Mouse (Mus musculus) fibroblast of lung, adult 2 months (primary cell): Measurements from ENCODE around the gene Bach2.

ENCODE experiments used
- DNase-seq: peaks from one replicate; pipeline ENCODE4 v3.0.0-alpha.2; 2011; ENCODE audit warnings: low read depth

Gene Bach2

GRCm38 (mm10) chr4:32330584-32331314, 92.1 kb downstream of the Bach2 start:
- DNase-seq, result no peak

GRCm38 (mm10) chr4:32332028-32332427, 93.4 kb downstream of the Bach2 start:
- no peak for DNase-seq

DNA sequence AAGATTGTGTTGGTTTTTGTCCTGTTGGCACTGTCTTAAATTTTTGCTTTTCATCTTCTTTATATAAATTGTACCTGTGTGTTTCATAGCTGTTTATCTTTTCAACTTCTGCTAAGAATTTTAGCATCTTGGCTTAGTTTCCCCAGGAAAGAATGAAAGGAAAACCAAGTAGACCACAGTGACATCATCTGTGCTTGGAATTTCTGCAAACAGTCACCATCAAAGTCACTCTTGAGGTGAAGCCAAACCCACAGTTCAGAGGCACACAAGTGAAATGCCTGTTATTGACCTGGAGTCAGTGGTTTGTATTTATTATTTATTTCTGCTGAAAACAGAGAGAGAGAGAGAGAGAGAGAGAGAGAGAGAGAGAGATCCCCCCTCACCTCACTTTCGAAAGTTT, 95.5 kb downstream of the Bach2 start:
- peak; percentile 28 for DNase-seq

GRCm38 (mm10) chr4:32334765-32335164, 96.2 kb downstream of the Bach2 start:
- DNase-seq, result no peak

DNA sequence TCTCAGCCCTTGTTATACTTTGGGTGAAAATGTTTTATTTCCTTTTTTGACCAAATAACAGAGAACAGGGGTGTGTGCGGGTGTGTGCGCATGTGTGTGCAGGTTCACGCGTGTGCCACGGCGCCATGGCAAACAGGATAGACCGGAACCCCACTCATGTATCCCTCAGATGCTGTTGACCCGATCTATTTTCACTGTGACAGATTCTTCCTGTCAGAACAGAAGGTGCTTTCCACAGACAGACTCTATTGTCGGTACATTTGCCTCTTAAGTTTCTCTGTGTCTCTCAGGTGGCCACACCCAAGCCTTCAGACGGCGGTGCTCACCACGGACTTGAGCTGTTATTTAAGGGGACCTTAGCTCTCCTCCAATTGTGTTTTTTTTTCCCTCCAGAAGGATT, 97.1 kb downstream of the Bach2 start:
- DNase-seq, result no peak

- DNase-seq, result no peak
Measured at GRCm38 (mm10) chr4:32336642-32337041, 98.0 kb downstream of the Bach2 start.

GRCm38 (mm10) chr4:32337638-32338037, 99.0 kb downstream of the Bach2 start:
- DNase-seq, result no peak

DNA sequence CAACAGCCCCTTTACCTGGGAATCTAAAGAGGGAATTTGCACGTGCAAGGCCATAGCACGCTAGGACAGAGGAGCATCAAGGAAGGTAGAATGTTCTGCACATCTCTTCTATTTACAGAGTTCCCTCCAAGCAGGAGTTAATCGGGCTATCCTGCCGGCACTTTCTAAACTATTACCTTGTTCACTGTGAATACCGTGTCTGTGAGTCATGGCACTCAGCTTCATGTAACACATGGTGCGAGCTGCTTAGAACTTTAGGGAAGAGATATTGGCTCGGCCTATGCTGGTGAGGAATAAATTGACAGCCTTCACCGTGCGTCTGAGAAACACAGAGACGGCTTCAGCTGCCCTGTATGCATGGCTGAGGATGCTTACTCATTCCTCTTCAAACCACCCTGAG, 99.8 kb downstream of the Bach2 start:
- DNase-seq, result no peak

DNA sequence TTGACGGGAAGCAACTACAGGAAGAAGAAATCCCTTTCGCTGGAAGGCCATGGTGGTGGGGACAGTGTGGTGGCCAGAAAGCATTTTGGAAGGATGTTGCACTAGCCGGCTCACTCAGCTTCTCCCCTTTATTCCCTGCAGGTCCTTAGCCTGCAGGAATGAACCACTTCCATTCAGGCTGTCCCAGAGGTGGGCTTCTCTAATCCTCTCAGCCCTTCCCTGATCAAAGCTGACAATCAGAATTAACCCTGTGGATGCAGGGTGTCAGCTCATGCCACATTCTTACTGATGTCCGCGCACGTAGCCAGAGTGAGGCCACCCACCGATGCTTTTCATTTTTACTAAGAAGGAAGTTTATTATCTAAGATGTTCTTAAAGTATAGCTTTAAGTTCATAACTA, 102.2 kb downstream of the Bach2 start:
- DNase-seq, result no peak

DNA sequence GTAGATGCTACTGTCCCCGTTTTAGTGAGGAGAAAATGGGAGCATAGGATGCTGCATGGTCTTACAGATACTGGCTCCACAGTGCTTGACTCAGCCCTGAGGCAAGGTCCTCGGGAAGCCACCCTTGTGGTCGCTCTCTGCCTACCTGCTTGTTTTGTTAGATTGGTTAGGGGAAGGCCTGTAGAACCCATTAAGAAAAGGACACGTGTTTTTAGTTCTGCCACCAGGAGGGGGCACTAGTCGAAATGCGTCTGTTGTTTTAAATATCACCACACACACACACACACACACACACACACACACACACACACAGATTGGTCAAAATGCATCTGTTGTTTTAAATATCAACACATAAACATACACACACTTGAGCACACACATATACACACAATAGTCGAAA, 103.7 kb downstream of the Bach2 start:
- no peak for DNase-seq

DNA sequence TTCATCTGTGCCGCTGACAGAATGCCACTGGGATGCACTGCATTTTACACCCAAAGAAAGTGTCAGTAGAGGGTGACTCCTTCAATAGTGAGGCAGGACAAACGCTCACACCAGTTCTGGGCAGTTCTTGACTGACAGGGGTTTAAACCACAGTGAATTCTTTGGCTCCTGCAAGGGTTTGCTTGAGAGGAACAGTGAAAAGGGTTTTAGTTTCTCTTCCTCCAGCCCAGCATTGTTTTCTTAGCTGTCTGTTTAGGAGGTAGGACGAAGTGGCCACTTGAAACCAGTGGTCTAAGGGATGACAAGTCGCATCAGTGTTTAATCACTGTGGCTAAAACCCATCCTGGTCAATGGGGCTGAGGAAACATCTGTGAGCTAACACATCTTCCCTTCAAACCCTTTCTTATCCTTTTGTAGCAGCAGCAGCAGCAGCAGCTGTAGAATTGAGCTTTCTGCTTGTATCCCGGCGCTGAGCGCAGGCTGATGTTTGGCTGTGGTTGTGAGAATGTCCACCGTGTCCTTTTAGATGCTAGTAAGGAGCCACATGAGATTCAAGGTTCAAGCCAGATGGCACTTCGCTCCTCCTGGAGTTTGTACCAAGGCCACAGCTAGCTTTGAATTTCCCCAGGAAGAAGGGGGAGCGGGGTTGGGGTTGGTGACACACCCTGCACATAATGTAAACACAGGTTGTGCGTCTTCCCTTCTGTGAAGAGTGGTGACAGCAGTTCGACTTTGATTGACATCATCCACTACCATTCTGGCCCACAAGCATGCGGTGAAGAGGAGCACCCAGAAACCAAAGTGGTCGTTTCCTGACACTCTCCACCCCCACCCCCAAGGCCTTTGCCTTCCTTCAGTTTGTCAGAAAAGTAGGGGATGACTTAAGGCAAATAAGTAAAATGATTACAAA, 104.9 kb downstream of the Bach2 start:
- no peak for DNase-seq

DNA sequence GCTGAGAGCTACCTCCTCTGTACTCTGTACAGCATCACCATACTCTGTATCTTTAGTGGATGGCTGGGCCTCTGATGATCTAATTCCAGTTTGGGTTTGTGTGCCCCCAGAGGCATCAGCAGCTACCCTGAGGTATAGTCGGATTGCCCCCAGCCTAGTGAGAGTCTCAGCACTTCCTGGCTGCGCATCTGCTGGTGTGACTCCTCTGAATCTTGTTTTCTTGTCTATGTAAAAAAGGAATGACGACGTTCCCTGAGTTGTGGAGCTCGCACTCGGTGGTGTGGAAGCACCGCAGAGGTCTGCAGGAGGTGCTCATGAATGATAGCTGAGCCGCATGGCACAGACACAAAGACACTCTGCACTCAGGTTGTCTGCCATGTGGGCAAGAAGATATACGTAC, 105.7 kb downstream of the Bach2 start:
- no peak for DNase-seq

- DNase-seq, result no peak
Measured at GRCm38 (mm10) chr4:32347202-32347601, 108.6 kb downstream of the Bach2 start.

DNA sequence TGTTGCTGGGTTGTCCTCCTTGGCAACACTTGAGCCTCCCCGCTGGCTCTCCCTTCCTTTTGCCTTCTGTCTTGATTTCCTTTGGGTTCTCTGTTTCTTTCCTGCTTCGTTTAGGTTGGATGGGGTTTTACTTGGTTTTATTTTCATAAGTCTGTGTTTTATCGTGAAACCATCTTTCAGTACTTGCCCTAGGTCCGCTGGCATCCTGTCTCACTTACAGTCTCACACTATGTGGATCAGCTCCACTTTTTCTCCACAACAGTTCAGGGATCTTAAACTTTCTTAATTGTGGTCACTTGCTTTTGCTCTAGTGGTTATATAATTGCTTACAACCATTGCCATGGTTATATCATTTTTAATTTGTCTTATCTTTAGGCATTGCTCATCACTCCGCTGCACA, 109.1 kb downstream of the Bach2 start:
- no peak for DNase-seq

GRCm38 (mm10) chr4:32349361-32349760, 110.8 kb downstream of the Bach2 start:
- DNase-seq, result no peak

DNA sequence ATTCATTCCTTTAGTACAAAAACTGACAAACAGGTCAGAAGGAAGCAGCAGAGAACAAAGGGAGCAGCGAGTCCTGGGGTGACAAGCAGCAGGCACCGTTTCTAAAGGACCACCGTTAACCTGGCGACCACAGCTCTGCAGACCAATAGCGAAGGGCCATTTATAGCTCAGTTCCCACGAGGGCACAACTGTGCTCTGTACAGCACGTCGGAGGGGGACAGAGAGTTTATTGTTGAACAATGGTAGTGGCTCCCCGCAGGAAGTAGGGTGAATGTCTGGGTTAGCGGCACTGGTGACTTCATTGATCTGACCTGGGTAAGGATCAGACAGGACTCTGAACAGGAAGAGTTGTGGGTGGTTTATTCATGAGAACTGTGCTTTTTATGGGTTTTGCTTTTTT, 112.6 kb downstream of the Bach2 start:
- DNase-seq, result no peak

DNA sequence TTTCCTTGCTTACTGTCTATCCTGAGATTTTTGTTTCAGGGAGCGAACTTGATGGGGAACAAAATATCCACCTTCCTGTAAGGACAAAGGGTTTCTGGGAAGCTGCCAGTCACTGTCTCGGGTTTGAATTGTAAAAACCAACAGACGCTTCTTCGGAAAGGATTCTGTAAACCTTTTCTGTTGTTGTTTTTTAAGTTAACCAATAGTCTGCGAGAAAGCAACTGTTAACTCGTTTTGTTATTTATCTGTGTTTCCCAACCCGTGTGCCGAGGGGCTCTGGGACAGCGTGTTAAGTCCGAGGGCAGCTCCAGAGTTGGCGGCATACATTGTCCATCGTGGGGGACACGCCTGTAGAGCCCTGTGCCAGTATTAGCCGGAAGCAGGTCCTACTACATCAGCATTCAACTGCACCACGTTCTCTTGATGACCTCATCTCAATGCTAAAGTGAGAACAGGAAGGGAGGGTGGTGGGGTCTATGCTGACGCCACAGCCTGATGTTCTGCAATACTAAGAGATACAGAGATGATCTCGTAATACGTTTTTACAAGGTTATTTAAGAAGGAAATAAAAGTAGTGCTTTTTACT, 113.2 kb downstream of the Bach2 start:
- no peak for DNase-seq

DNA sequence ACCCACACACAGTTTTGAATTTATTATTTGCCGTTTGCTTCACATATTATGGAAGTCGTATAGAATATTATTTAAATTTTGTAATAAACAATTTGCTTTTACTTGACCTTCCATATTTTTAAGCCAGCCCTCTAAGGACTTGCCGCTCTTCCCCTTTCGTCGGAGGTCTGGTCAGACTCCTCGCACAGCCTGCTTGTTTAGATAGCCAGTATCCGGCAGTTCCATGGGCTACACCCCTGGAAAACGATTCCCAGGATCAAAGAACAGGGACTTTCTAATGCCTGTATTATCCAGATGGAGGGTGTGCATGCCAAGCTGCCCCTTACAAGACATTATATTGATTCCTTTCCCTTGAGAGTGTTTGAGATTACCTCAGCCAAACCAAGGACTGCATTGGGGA, 113.8 kb downstream of the Bach2 start:
- no peak for DNase-seq

- DNase-seq, result no peak
Measured at GRCm38 (mm10) chr4:32352842-32353241, 114.2 kb downstream of the Bach2 start.

- DNase-seq, result no peak
Measured at GRCm38 (mm10) chr4:32355935-32356617, 117.5 kb downstream of the Bach2 start.

GRCm38 (mm10) chr4:32357996-32358600, 119.5 kb downstream of the Bach2 start:
- DNase-seq, result no peak
